Mouse (Mus musculus) limb, embryonic 14.5 days (tissue): Measurements from ENCODE around the gene Pfn3. TPM values are rescaled to one million over a fixed set of nuclear protein-coding genes. Genes with fewer than 3 reads are reported as not detected.

Experiments
- ATAC-seq: fragments of 200-750 bp; cut with Nextera tagmentation; 2 replicates; pipeline ENCODE4 v1.8.0; 2017; ENCODE audit warnings: low read depth, moderate number of reproducible peaks, moderate TSS enrichment; ENCODE audit not compliant: low FRiP score
- DNase-seq: peaks from one replicate; pipeline ENCODE4 v3.0.0-alpha.2; 2015; ENCODE audit warnings: low spot score
- H3K27ac ChIP-seq: fragments of 300-500 bp; sonication (generic); replicated peaks from 2 replicates; pipeline ENCODE4 v1.5.1; 2014; ENCODE audit warnings: low read depth, mild to moderate bottlenecking, low read length, moderate library complexity, mixed read lengths
- H3K27me3 ChIP-seq: fragments of 300-500 bp; sonication (generic); 2 replicates; pipeline ENCODE4 v1.6.1; 2014; ENCODE audit warnings: low read length, mixed read lengths; ENCODE audit not compliant: control insufficient read depth, insufficient read depth
- H3K36me3 ChIP-seq: fragments of 300-500 bp; sonication (generic); 2 replicates; pipeline ENCODE4 v1.6.1; 2014; ENCODE audit warnings: mild to moderate bottlenecking, low read length, moderate library complexity, mixed read lengths; ENCODE audit not compliant: control insufficient read depth, insufficient read depth
- H3K4me1 ChIP-seq: fragments of 300-500 bp; sonication (generic); 2 replicates; pipeline ENCODE4 v1.6.1; 2014; ENCODE audit warnings: antibody characterized with exemption, low read length, mixed read lengths; ENCODE audit not compliant: control insufficient read depth, insufficient read depth
- H3K4me2 ChIP-seq: fragments of 300-500 bp; sonication (generic); replicated peaks from 2 replicates; pipeline ENCODE4 v1.6.1; 2014; ENCODE audit warnings: low read depth, mild to moderate bottlenecking, low read length, moderate library complexity; ENCODE audit not compliant: severe bottlenecking
- H3K4me3 ChIP-seq: fragments of 300-500 bp; sonication (generic); replicated peaks from 2 replicates; pipeline ENCODE4 v1.5.1; 2014; ENCODE audit warnings: low read length
- H3K9ac ChIP-seq: fragments of 300-500 bp; sonication (generic); 2 replicates; pipeline ENCODE4 v1.6.1; 2014; ENCODE audit warnings: mild to moderate bottlenecking, low read depth, low read length, moderate library complexity; ENCODE audit not compliant: severe bottlenecking
- H3K9me3 ChIP-seq: fragments of 300-500 bp; sonication (generic); 2 replicates; pipeline ENCODE4 v1.6.1; 2016; ENCODE audit warnings: low read length; ENCODE audit not compliant: control insufficient read depth
- POLR2A ChIP-seq: fragments of 200-500 bp; IDR thresholded peaks from 2 replicates; pipeline ENCODE4 v1.8.0; 2012; ENCODE audit warnings: inconsistent platforms, mild to moderate bottlenecking, moderate library complexity, borderline replicate concordance; ENCODE audit not compliant: insufficient read depth, insufficient read length; ENCODE audit errors: extremely low read depth
- WGBS: fragments of 180-500 bp; shearing (Covaris S2); extraction: QIAGEN DNeasy Blood & Tissue Kit; methylation state at CpG from one replicate; pipeline ENCODE4 v1.1.7; 2014; 5-methylcytosine and 5-hydroxymethylcytosine counted together
- polyA plus RNA-seq, 2 experiments: library from polyadenylated mRNA; depleted of rRNA in 1 of 2; stranded (reverse) in 1 of 2; unstranded in 1 of 2; fragments of >200 nt; fragmentation: Nextera tagmentation in 1 of 2; extraction: Ambion mirVana in 1 of 2; gene quantifications; 2 replicates each; pipeline versions ENCODE4 v1.2.1 to v1.2.3; 2012 to 2014

Pfn3 gene
- polyA plus RNA-seq, 2 experiments: 0.52 TPM; not detected in 1

DNA sequence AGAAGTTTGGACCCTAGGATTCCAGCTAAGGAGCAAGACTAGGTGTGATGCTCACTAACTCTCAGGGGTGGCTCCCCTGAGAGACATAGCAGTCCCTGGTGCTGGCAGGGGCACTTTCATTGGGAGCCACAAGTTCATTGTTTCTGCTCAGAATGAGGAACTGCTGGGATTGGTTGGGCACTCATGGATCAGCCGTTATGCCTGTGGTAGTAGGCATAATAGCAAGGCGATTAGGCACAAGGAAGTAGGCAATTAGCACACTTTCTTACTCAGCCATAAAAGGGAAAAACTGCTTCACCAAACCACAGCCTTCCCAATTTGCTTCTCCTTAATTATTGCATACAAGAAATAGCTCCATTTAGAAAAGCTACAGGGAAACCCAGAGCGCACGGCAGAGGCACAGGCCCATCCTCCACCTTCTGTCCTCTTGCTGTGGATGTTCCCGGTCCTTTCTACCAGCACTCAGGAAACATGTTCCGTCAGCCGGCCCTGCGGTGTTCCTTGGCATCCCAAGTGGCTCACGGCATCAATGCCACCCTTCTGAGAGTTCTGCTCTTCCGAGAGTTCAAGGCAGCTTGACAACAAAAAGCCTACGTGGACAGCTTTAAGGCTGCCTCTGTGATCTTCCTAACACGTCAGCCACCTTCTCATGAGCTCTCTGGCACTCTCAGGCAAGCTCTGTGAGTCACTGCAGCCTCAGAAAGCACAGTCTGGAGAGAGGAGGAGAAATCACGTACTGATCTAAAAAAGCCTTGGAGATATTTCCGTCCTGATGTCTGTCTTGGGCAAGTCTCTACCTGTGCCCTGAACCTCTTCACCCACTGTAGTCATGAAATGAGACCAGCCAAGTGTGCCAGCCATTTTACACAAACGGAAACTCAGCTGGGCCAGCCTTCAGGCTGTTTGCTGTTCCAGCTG lies 10.8 kb downstream of the Pfn3 start:
- Histone ChIP-seq H3K4me3 (no peak overlapping the region), H3K9me3 (no peaks in the 10 kb centered on the region), H3K4me1 (peaks cover 3% of the 10 kb centered on the region), H3K36me3 (no peaks in the 10 kb centered on the region), H3K27me3 (no peaks in the 10 kb centered on the region), H3K27ac (no peak overlapping the region), H3K9ac (no peak overlapping the region), H3K4me2 (no peak overlapping the region)
- no peak for TF ChIP-seq POLR2A
- DNase-seq (no peak), ATAC-seq (no peak)
- 60% methylated on average over 15 of the region's 15 CpGs for WGBS

GRCm38 (mm10) chr13:55403266-55403665 lies 11.8 kb downstream of the Pfn3 start:
- 76% methylated on average over 7 of the region's 7 CpGs for WGBS
- no peak for TF ChIP-seq POLR2A
- no peak for DNase-seq

DNA sequence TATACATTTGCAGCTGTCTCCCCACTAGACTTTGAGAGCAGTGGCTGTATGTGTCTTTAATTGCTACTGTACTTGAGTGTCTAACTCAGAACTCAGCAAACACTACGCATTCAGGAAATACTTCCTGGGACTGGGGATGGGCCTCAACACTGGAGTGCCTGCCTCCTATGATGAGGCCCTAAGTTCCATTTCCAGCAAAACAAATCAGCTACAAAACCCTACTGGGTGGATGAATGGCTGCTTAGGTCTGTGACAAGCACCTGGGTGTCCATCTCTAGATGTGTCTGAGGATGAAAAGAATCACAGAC lies 15.0 kb downstream of the Pfn3 start:
- ATAC-seq: no peak
- WGBS: 74% methylated on average over 1 of the region's 1 CpGs

More at GRCm38 (mm10) chr13:55403266-55403665, 11.8 kb downstream of the Pfn3 start:
- no peaks in the 10 kb centered on the region for H3K36me3 ChIP-seq
- no peak overlapping the region for H3K27ac ChIP-seq
- H3K9me3 ChIP-seq: no peaks in the 10 kb centered on the region
- ATAC-seq: no peak
- H3K4me3 ChIP-seq: no peak overlapping the region
- H3K27me3 ChIP-seq: no peaks in the 10 kb centered on the region
- H3K9ac ChIP-seq: no peak overlapping the region
- peaks cover 3% of the 10 kb centered on the region for H3K4me1 ChIP-seq
- no peak overlapping the region for H3K4me2 ChIP-seq

GRCm38 (mm10) chr13:55399300-55400038 lies 15.6 kb downstream of the Pfn3 start:
- ATAC-seq: no peak
- no peaks in the 10 kb centered on the region for H3K27me3 ChIP-seq

More for the DNA sequence above, 15.0 kb downstream of the Pfn3 start:
- no peak for DNase-seq
- H3K4me1 ChIP-seq: no peaks in the 10 kb centered on the region
- H3K9me3 ChIP-seq: no peaks in the 10 kb centered on the region
- no peak overlapping the region for H3K4me2 ChIP-seq
- no peak overlapping the region for H3K4me3 ChIP-seq
- no peak for TF ChIP-seq POLR2A
- no peak overlapping the region for H3K9ac ChIP-seq
- no peaks in the 10 kb centered on the region for H3K36me3 ChIP-seq
- H3K27ac ChIP-seq: no peak overlapping the region
- no peaks in the 10 kb centered on the region for H3K27me3 ChIP-seq

DNA sequence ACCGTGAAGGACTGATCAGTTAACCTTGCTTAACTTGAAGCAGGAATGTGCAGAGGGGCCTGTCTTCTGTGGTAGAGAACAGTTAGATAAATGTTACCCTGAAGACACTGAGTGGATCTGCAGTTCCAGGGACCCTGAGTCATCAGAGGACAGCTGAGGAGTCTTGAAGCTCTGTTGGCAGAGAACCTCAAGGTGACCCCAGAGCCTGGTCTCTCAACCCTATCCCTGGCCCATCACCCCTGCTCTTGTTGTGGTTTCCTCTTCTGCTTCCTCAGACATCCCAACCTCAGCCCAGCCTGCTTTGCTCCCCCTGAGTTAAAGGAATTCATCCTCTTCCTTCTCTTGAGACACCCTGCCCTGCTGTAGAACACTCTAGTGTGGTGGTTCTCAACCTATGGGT lies 16.9 kb downstream of the Pfn3 start, which contains the start of gene Slc34a1:
Gene Slc34a1 (plus strand): TSS at position 100 of the 400 bp plus-strand sequence.
- Histone ChIP-seq H3K9me3 (no peaks in the 10 kb centered on the region), H3K27ac (no peak within 1 kb of the TSS), H3K27me3 (no peaks in the 10 kb centered on the region), H3K9ac (no peak within 1 kb of the TSS), H3K4me1 (no peaks in the 10 kb centered on the region), H3K4me3 (no peak within 1 kb of the TSS), H3K4me2 (no peak within 1 kb of the TSS), H3K36me3 (no peaks in the 10 kb centered on the region)
- 80% methylated on average over 1 of the region's 1 CpGs for WGBS
- no peak for ATAC-seq
- TF ChIP-seq POLR2A: no peak
- DNase-seq: no peak

More at GRCm38 (mm10) chr13:55399300-55400038, 15.6 kb downstream of the Pfn3 start:
- no peak for TF ChIP-seq POLR2A
- Histone ChIP-seq H3K4me3 (no peak overlapping the region), H3K4me1 (no peaks in the 10 kb centered on the region), H3K9me3 (no peaks in the 10 kb centered on the region), H3K27ac (no peak overlapping the region), H3K9ac (no peak overlapping the region), H3K36me3 (no peaks in the 10 kb centered on the region), H3K4me2 (no peak overlapping the region)
- DNase-seq: no peak
- WGBS: 69% methylated on average over 5 of the region's 5 CpGs
